Mouse (Mus musculus) ovary, postnatal 36 days (tissue): ENCODE data around the gene Fam163a.

Source experiments
- DNase-seq: peaks from one replicate; pipeline ENCODE4 v3.0.0; 2022; ENCODE audit warnings: low spot score, mixed read lengths

Fam163a gene

GRCm38 (mm10) chr1:156027849-156028248, 177.0 kb downstream of the Fam163a start:
- DNase-seq, result no peak
